Mouse (Mus musculus) MEL (cell line): Measurements from ENCODE around the gene C8b.

Experiments used
- BHLHE40 ChIP-seq: IDR thresholded peaks from 2 replicates; pipeline ENCODE4 v1.6.1; 2012; ENCODE audit warnings: low read depth, mild to moderate bottlenecking, inconsistent platforms, low read length, improper control_type of control experiment, borderline replicate concordance
- CTCF ChIP-seq, 3 experiments: IDR thresholded peaks in 2 of 3; conservative IDR thresholded peaks in 1 of 3; 2 replicates each; pipeline ENCODE4 v1.5.1; 2011 to 2012; ENCODE audit warnings: low read length in 3 of 3, low read depth in 2 of 3, mild to moderate bottlenecking in 2 of 3, improper control_type of control experiment in 1 of 3, inconsistent platforms in 1 of 3, mixed read lengths in 1 of 3, moderate library complexity in 1 of 3; ENCODE audit not compliant: control insufficient read depth in 1 of 3, insufficient read depth in 1 of 3, poor library complexity in 1 of 3, severe bottlenecking in 1 of 3
- E2F4 ChIP-seq: IDR thresholded peaks from 2 replicates; pipeline ENCODE4 v1.6.1; 2011; ENCODE audit warnings: low read depth, low read length, improper control_type of control experiment, borderline replicate concordance
- EP300 ChIP-seq, 2 experiments: IDR thresholded peaks; 2 replicates each; pipeline ENCODE4 v1.6.1; 2011; ENCODE audit warnings: improper control_type of control experiment in 2 of 2, low read length in 2 of 2, low read depth in 1 of 2, mild to moderate bottlenecking in 1 of 2
- GABPA ChIP-seq: IDR thresholded peaks from 2 replicates; pipeline ENCODE4 v1.6.1; 2012; ENCODE audit warnings: low read depth, mild to moderate bottlenecking, inconsistent platforms, low read length, improper control_type of control experiment, moderate library complexity
- GATA1 ChIP-seq: IDR thresholded peaks from 2 replicates; pipeline ENCODE4 v1.6.1; 2011; ENCODE audit warnings: low read depth, low read length, improper control_type of control experiment
- MAFK ChIP-seq: IDR thresholded peaks from 2 replicates; pipeline ENCODE4 v1.6.1; 2011; ENCODE audit warnings: low read depth, mild to moderate bottlenecking, low read length, improper control_type of control experiment, borderline replicate concordance
- MAZ ChIP-seq: IDR thresholded peaks from 2 replicates; pipeline ENCODE4 v1.6.1; 2012; ENCODE audit warnings: low read depth, mild to moderate bottlenecking, inconsistent platforms, low read length, improper control_type of control experiment
- NELFE ChIP-seq: IDR thresholded peaks from 2 replicates; pipeline ENCODE4 v1.6.1; 2011; ENCODE audit warnings: low read depth, low read length, improper control_type of control experiment
- NRF1 ChIP-seq: IDR thresholded peaks from 2 replicates; pipeline ENCODE4 v1.6.1; 2014; ENCODE audit warnings: low read depth, mild to moderate bottlenecking, inconsistent platforms, low read length, improper control_type of control experiment, moderate library complexity; ENCODE audit not compliant: poor library complexity, insufficient read depth, severe bottlenecking
- POLR2A ChIP-seq, 2 experiments: IDR thresholded peaks; 2 replicates each; pipeline ENCODE4 v1.6.1; 2011 to 2012; ENCODE audit warnings: low read length in 2 of 2, mild to moderate bottlenecking in 2 of 2, control low read depth in 1 of 2, improper control_type of control experiment in 1 of 2, low read depth in 1 of 2, moderate library complexity in 1 of 2; ENCODE audit not compliant: control insufficient read depth in 1 of 2, insufficient read depth in 1 of 2, poor library complexity in 1 of 2
- POLR2AphosphoS2 ChIP-seq: IDR thresholded peaks from 2 replicates; pipeline ENCODE4 v1.6.1; 2011; ENCODE audit warnings: low read length, improper control_type of control experiment
- TCF12 ChIP-seq: IDR thresholded peaks from 2 replicates; pipeline ENCODE4 v1.6.1; 2014; ENCODE audit warnings: low read depth, mild to moderate bottlenecking, inconsistent platforms, low read length, improper control_type of control experiment, moderate library complexity
- USF1 ChIP-seq: IDR thresholded peaks from 2 replicates; pipeline ENCODE4 v1.6.1; 2014; ENCODE audit warnings: low read depth, mild to moderate bottlenecking, inconsistent platforms, low read length, improper control_type of control experiment, moderate library complexity

DNA sequence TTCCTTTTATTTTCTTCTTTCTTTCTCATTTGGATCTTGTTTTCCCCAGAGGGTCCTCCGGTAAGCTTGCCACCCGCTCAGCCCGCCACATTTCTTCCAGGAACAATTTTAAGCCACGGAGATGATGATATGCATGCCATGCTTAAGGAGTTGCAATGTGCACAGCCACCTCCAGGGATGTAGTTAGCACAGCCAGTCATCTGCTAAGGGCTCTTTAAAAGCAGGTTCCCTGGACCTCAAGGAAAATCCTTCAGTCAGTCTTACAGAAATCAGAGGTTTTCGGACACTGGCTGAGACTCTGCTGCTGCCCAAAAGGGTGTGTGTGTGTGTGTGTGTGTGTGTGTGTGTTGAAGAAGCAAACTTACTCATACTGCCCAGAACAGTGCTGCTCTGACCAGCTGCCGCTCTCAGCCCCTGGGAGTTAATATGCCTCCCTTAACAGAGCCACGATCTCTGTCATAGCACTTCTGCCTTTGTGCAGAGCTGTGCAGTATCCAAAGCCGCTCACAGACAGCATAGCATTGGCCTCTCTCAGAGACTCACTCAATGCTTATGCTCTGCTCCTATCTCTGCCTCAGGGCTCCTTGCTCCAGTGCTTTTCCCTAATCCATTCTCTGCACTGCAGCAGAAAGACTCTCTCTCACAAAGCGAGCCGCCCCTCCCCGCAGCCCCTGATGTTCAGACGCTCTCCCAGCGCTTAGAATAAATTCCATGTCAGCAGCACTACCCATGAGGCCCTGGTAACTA, 5.1 kb upstream of the C8b start:
- TF ChIP-seq E2F4, result no peak
- no peak for TF ChIP-seq NELFE
- no peak for TF ChIP-seq POLR2AphosphoS2
- no peak for TF ChIP-seq CTCF (IDR thresholded peaks at IDR 0.05 in 2 of 3, conservative IDR thresholded peaks at IDR 0.05 in 1 of 3; ENCODE audit: control insufficient read depth in 1 of 3, insufficient read depth in 1 of 3, low read depth in 2 of 3, low read length in 3 of 3, poor library complexity in 1 of 3, severe bottlenecking in 1 of 3)
- TF ChIP-seq MAZ, result no peak
- no peak for TF ChIP-seq EP300 (IDR thresholded peaks at IDR 0.05; ENCODE audit: low read depth in 1 of 2, low read length in 2 of 2)
- TF ChIP-seq NRF1, result no peak
- no peak for TF ChIP-seq MAFK
- no peak for TF ChIP-seq BHLHE40
- no peak for TF ChIP-seq GABPA
- no peak for TF ChIP-seq POLR2A (IDR thresholded peaks at IDR 0.05; ENCODE audit: control insufficient read depth in 1 of 2, insufficient read depth in 1 of 2, low read depth in 1 of 2, low read length in 2 of 2, poor library complexity in 1 of 2)
- no peak for TF ChIP-seq TCF12
- no peak for TF ChIP-seq GATA1
- TF ChIP-seq USF1, result no peak
